Comparison of ENCODE assay signal across 12 mouse cellular contexts in genomic region chr11:72550134-72550988, GRCm38 (mm10). TPM values are rescaled to one million over a fixed set of nuclear protein-coding genes. Genes with fewer than 3 reads are reported as not detected.
DNase-seq lines count a peak whose midpoint lies in the region; ATAC-seq and TF ChIP-seq lines count a peak whose summit lies in the region.
"Had no signal": no experiment of that assay in that cellular context is flagged by ENCODE, and none has a peak within 500 bp of the region (broad histone marks: within the 10 kb centered on the region; RNA-seq: fewer than 3 reads in every experiment).

Gene Spns3, minus strand, starts transcription at chr11:72550506.

- no peak for TF ChIP-seq CTCF in gastrocnemius, adult 2 months (IDR thresholded peaks at IDR 0.05)

- peaks cover 31% of the 10 kb centered on the region for H3K4me1 ChIP-seq in liver, embryonic 12.5 days
- H3K4me1 ChIP-seq in embryonic facial prominence, embryonic 10.5 days = no peaks in the 10 kb centered on the region
- H3K4me1 ChIP-seq: lung, embryonic 15.5 days; neural tube, embryonic 12.5 days had no signal

- no peak within 1 kb of the TSS for H3K9ac ChIP-seq in liver, embryonic 12.5 days
- H3K9ac ChIP-seq: lung, embryonic 15.5 days; neural tube, embryonic 12.5 days had no signal

- no peaks in the 10 kb centered on the region for H3K27me3 ChIP-seq in liver, embryonic 12.5 days (replicated peaks)
- no peaks in the 10 kb centered on the region for H3K27me3 ChIP-seq in embryonic facial prominence, embryonic 10.5 days (replicated peaks; ENCODE audit: low read depth, poor library complexity, severe bottlenecking)
- H3K27me3 ChIP-seq: lung, embryonic 15.5 days; neural tube, embryonic 12.5 days had no signal

- ATAC-seq in liver, embryonic 12.5 days = peak; percentile 71

- intact Hi-C loops in gastrocnemius, adult 2 months (cut with DNase I) = loop anchor here (5.0 kb wide), 1 partner anchor 43 kb away; no protein-coding TSS in a partner anchor

- no peak within 1 kb of the TSS for H3K4me3 ChIP-seq in gastrocnemius, adult 2 months
- H3K4me3 ChIP-seq in liver, embryonic 12.5 days = peak within 1 kb of the TSS; percentile 23
- no peak within 1 kb of the TSS for H3K4me3 ChIP-seq in embryonic facial prominence, embryonic 10.5 days
- H3K4me3 ChIP-seq: lung, embryonic 15.5 days; neural tube, embryonic 12.5 days had no signal

- DNase-seq in gastrocnemius, adult 2 months = no peak
- DNase-seq in gastrocnemius, postnatal 4 days (ENCODE audit: low spot score in 2 of 2) = no peak
- peak; percentile 53 for DNase-seq in CD4-positive, CD25-positive, alpha-beta regulatory T cell, adult 2 months (ENCODE audit: low read depth, low spot score)
- DNase-seq in spleen, postnatal 36 days (ENCODE audit: low spot score in 2 of 2) = peak; percentile 68 to 69
- no peak for DNase-seq in embryonic facial prominence, embryonic 10.5 days (ENCODE audit: low spot score)
- DNase-seq in ovary, postnatal 36 days (ENCODE audit: low spot score) = no peak
- no peak for DNase-seq in gastrocnemius, postnatal 10 days
- DNase-seq: kidney, adult 18-20 months had no signal

- WGBS in liver, embryonic 12.5 days (ENCODE audit: insufficient replicate concordance) = 15% methylated on average over 8 of the region's 8 CpGs
- 60% methylated on average over 8 of the region's 8 CpGs for WGBS in embryonic facial prominence, embryonic 10.5 days

- peak within 1 kb of the TSS; percentile 37 for H3K4me2 ChIP-seq in liver, embryonic 12.5 days
- H3K4me2 ChIP-seq: lung, embryonic 15.5 days; neural tube, embryonic 12.5 days had no signal

- no peaks in the 10 kb centered on the region for H3K9me3 ChIP-seq in liver, embryonic 12.5 days (replicated peaks)
- no peaks in the 10 kb centered on the region for H3K9me3 ChIP-seq in embryonic facial prominence, embryonic 10.5 days
- H3K9me3 ChIP-seq: lung, embryonic 15.5 days; neural tube, embryonic 12.5 days had no signal

- peak within 1 kb of the TSS; percentile 38; the same call in 1 of the 2 replicates for H3K27ac ChIP-seq in gastrocnemius, adult 2 months
- H3K27ac ChIP-seq in liver, embryonic 12.5 days = peak within 1 kb of the TSS; percentile 28; the same call in 1 of the 2 replicates
- no peak within 1 kb of the TSS for H3K27ac ChIP-seq in embryonic facial prominence, embryonic 10.5 days (replicated peaks)
- H3K27ac ChIP-seq: lung, embryonic 15.5 days; neural tube, embryonic 12.5 days had no signal

- no peaks in the 10 kb centered on the region for H3K36me3 ChIP-seq in liver, embryonic 12.5 days
- no peaks in the 10 kb centered on the region for H3K36me3 ChIP-seq in embryonic facial prominence, embryonic 10.5 days (replicated peaks)
- H3K36me3 ChIP-seq: lung, embryonic 15.5 days; neural tube, embryonic 12.5 days had no signal

RNA-seq across cellular contexts. Expression of gene Spns3, which starts in this region (rescaled TPM):
- under 1 TPM; 0.06 to 0.18 TPM for total RNA-seq in gastrocnemius, adult 2 months (2021)
- total RNA-seq in gastrocnemius, postnatal 4 days (2021) = under 1 TPM; 0.16 to 0.17 TPM
- 1.8 and 2.0 TPM in 2 replicates for polyA plus RNA-seq in liver, embryonic 12.5 days (2016; fragmentation: Nextera tagmentation; extraction: Ambion mirVana)
- polyA plus RNA-seq in embryonic facial prominence, embryonic 10.5 days (2016; fragmentation: Nextera tagmentation; extraction: Ambion mirVana) = 0.04 and 0.14 TPM in 2 replicates
- under 1 TPM; 0.21 to 0.63 TPM for total RNA-seq in gastrocnemius, postnatal 10 days (2021)
- polyA plus RNA-seq: C2C12; neural tube, embryonic 12.5 days had no signal

Comparison
In these comparisons a context has a peak if more than half of its experiments do, and no peak if none do; other contexts are left out.
1. DNase-seq: peak in CD4-positive, CD25-positive, alpha-beta regulatory T cell, adult 2 months (single experiment) and spleen, postnatal 36 days (2 of 2); none in gastrocnemius, adult 2 months (single experiment), gastrocnemius, postnatal 4 days (0 of 2), embryonic facial prominence, embryonic 10.5 days (single experiment), ovary, postnatal 36 days (single experiment) and gastrocnemius, postnatal 10 days (single experiment).